Mouse (Mus musculus): ENCODE measurements at regions not wholly inside any gene's neighbourhood (a gene's known extent, or its start where the extent isn't known, plus 50 kb on each side); places are given as distances from the start of the nearest gene placed in this dataset.

DNA sequence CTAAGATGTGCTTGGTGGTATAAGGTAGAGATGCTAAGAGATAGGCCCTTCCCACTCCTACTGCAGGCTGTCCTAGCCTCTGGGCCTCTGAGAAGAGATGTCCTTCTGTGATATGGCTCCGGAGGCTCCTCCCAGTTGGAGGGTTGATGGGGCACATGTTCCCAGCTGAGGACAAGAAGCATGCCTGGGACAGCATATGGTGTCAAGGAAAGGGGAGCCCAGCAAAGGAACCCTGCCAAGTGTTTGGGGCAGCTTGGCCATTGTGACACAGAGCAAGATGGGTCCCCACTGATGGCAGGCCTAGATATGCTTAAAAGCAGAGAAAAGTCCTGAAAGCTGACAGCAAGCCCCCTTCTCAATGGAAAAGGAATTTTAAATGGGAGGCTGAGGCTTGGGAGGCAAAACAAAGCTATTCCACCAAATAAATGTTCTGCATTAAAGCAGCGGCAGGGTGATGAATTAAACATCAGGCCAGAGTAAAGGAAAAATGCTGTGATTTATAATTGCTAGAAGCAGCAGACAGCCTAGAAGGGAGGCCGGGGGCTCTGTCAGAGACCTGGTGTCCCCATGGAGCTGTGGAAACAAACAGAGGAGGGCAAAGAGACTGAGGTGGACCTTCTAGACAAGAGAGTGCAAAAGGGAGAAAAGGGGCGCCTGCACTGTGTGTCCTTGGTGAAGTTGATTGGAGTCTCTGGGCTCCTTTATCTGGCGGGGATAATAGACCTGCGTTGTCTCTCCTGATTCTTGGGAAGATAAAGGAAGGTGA, 246.0 kb downstream of the Lrfn2 start:
- no peak overlapping the region for H3K4me3 ChIP-seq (replicated peaks; ENCODE audit: low read length)
- H3K27me3 ChIP-seq (ENCODE audit: control insufficient read depth, insufficient read depth, low read length): peaks cover 7% of the 10 kb centered on the region; the same call in 1 of the 2 replicates
- ATAC-seq (ENCODE audit: insufficient read depth, low FRiP score): no peak
- H3K4me2 ChIP-seq (ENCODE audit: low read depth, low read length): no peak overlapping the region
- no peaks in the 10 kb centered on the region for H3K36me3 ChIP-seq (ENCODE audit: control insufficient read depth, insufficient read depth, low read length)
- H3K9me3 ChIP-seq (replicated peaks; ENCODE audit: control insufficient read depth, low read length): no peaks in the 10 kb centered on the region
- H3K27ac ChIP-seq (ENCODE audit: low read length): no peak overlapping the region
- WGBS: 57% methylated on average over 6 of the region's 6 CpGs
- no peaks in the 10 kb centered on the region for H3K4me1 ChIP-seq (ENCODE audit: control insufficient read depth, insufficient read depth, low read length)
- no peak overlapping the region for H3K9ac ChIP-seq (ENCODE audit: low read length)

GRCm38 (mm10) chr17:49182485-49182884, 245.7 kb upstream of the Mocs1 start:
- no peak for ATAC-seq (ENCODE audit: insufficient read depth, low FRiP score)
- H3K9ac ChIP-seq (ENCODE audit: low read length): no peak overlapping the region

DNA sequence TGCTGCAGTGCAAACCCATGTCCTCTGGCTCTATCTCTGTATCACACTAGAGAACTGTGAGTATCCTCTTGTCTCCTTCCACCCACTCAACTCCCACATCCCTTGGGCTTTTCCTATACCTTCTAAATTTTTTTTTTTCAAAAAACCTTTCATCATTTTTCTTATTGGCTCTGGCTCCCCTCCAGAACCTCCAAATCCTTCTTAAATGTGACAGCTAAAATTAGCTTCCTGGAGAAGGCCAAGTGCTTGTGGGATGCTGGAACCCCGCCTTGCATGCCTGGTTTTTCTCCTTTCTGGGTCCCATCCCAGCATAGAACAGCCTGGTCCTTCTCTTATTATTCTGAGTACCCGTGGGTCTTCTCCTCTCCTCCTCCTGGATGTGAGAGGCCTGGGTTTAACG, 244.2 kb upstream of the Mocs1 start:
- 39% methylated on average over 3 of the region's 3 CpGs for WGBS
- ATAC-seq (ENCODE audit: insufficient read depth, low FRiP score): no peak
- no peak overlapping the region for H3K4me3 ChIP-seq (replicated peaks; ENCODE audit: low read length)
- no peak overlapping the region for H3K27ac ChIP-seq (ENCODE audit: low read length)
- H3K4me2 ChIP-seq (ENCODE audit: low read depth, low read length): no peak overlapping the region
- no peaks in the 10 kb centered on the region for H3K4me1 ChIP-seq (ENCODE audit: control insufficient read depth, insufficient read depth, low read length)
- no peaks in the 10 kb centered on the region for H3K27me3 ChIP-seq (ENCODE audit: control insufficient read depth, insufficient read depth, low read length)
- H3K36me3 ChIP-seq (ENCODE audit: control insufficient read depth, insufficient read depth, low read length): no peaks in the 10 kb centered on the region
- H3K9ac ChIP-seq (ENCODE audit: low read length): no peak overlapping the region
- no peaks in the 10 kb centered on the region for H3K9me3 ChIP-seq (replicated peaks; ENCODE audit: control insufficient read depth, low read length)

More at GRCm38 (mm10) chr17:49182485-49182884, 245.7 kb upstream of the Mocs1 start:
- 6% methylated on average over 4 of the region's 4 CpGs for WGBS
- no peaks in the 10 kb centered on the region for H3K9me3 ChIP-seq (replicated peaks; ENCODE audit: control insufficient read depth, low read length)
- no peak overlapping the region for H3K4me2 ChIP-seq (ENCODE audit: low read depth, low read length)
- no peak overlapping the region for H3K27ac ChIP-seq (ENCODE audit: low read length)
- no peaks in the 10 kb centered on the region for H3K4me1 ChIP-seq (ENCODE audit: control insufficient read depth, insufficient read depth, low read length)
- H3K4me3 ChIP-seq (replicated peaks; ENCODE audit: low read length): no peak overlapping the region
- H3K27me3 ChIP-seq (ENCODE audit: control insufficient read depth, insufficient read depth, low read length): no peaks in the 10 kb centered on the region
- H3K36me3 ChIP-seq (ENCODE audit: control insufficient read depth, insufficient read depth, low read length): no peaks in the 10 kb centered on the region

DNA sequence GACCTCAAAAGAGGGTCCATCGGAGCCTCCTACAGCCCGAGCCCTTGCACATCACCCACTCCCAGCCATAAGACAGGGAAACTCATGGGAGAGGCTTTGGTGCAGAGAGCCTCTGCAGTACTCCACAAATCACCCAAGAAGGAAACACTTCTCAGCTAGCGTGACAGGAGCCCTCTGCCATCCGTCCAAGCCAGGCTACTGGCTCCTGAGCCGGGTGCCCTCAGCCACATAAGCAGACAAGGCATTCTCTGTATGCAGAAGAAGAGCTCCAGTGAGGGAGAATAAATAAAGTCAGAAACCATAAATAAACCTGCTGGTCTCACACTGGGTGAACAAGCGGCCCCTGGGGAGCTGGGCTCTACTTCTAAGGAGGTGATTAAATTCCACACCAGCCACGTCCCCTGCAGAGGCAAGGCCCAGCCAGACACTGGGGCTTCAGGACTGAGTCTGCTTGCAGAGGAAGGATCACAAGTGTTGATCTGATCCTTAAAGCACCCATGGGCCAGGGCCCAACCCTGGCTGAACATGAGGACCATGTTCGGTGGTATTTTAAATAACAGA, 243.0 kb upstream of the Mocs1 start:
- WGBS: 48% methylated on average over 8 of the region's 8 CpGs
- Histone ChIP-seq H3K27me3 (ENCODE audit: control insufficient read depth, insufficient read depth, low read length) (no peaks in the 10 kb centered on the region), H3K9me3 (replicated peaks; ENCODE audit: control insufficient read depth, low read length) (no peaks in the 10 kb centered on the region), H3K4me3 (replicated peaks; ENCODE audit: low read length) (no peak overlapping the region), H3K9ac (ENCODE audit: low read length) (no peak overlapping the region), H3K27ac (ENCODE audit: low read length) (no peak overlapping the region), H3K4me1 (ENCODE audit: control insufficient read depth, insufficient read depth, low read length) (no peaks in the 10 kb centered on the region), H3K4me2 (ENCODE audit: low read depth, low read length) (no peak overlapping the region), H3K36me3 (ENCODE audit: control insufficient read depth, insufficient read depth, low read length) (no peaks in the 10 kb centered on the region)
- no peak for ATAC-seq (ENCODE audit: insufficient read depth, low FRiP score)

DNA sequence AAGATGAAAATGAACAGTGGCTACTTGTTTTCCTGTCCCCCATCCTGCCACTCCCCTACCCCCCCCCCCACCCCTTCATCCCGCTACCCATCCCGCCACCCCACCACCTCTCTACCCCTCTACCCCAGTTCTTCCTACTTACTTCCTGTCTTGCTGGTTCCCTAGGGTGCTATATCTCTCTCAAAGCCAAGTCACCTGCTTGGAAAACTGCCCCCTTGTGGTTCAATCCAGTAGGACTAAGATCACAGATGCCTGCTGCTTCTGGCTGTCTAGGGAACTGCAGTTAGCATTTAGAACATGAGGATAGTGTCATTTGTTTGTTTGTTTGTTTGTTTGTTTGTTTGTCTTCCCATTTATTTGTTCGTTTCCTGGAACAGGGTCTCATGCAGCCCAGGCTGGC, 238.4 kb upstream of the Mocs1 start:
- H3K9ac ChIP-seq (ENCODE audit: low read length): no peak overlapping the region
- H3K9me3 ChIP-seq (replicated peaks; ENCODE audit: control insufficient read depth, low read length): no peaks in the 10 kb centered on the region
- H3K27me3 ChIP-seq (ENCODE audit: control insufficient read depth, insufficient read depth, low read length): no peaks in the 10 kb centered on the region
- H3K4me1 ChIP-seq (ENCODE audit: control insufficient read depth, insufficient read depth, low read length): no peaks in the 10 kb centered on the region
- WGBS: 51% methylated on average over 3 of the region's 3 CpGs
- no peaks in the 10 kb centered on the region for H3K36me3 ChIP-seq (ENCODE audit: control insufficient read depth, insufficient read depth, low read length)
- no peak overlapping the region for H3K27ac ChIP-seq (ENCODE audit: low read length)
- no peak overlapping the region for H3K4me2 ChIP-seq (ENCODE audit: low read depth, low read length)
- H3K4me3 ChIP-seq (replicated peaks; ENCODE audit: low read length): no peak overlapping the region
- no peak for ATAC-seq (ENCODE audit: insufficient read depth, low FRiP score)

- Histone ChIP-seq H3K4me1 (ENCODE audit: control insufficient read depth, insufficient read depth, low read length) (no peaks in the 10 kb centered on the region), H3K9ac (ENCODE audit: low read length) (no peak overlapping the region), H3K27me3 (ENCODE audit: control insufficient read depth, insufficient read depth, low read length) (no peaks in the 10 kb centered on the region), H3K4me3 (replicated peaks; ENCODE audit: low read length) (no peak overlapping the region), H3K4me2 (ENCODE audit: low read depth, low read length) (no peak overlapping the region), H3K9me3 (replicated peaks; ENCODE audit: control insufficient read depth, low read length) (no peaks in the 10 kb centered on the region), H3K27ac (ENCODE audit: low read length) (no peak overlapping the region), H3K36me3 (ENCODE audit: control insufficient read depth, insufficient read depth, low read length) (no peaks in the 10 kb centered on the region)
- ATAC-seq (ENCODE audit: insufficient read depth, low FRiP score): no peak
- 58% methylated on average over 4 of the region's 4 CpGs for WGBS
Observed at GRCm38 (mm10) chr17:49190337-49190736, 237.8 kb upstream of the Mocs1 start.

DNA sequence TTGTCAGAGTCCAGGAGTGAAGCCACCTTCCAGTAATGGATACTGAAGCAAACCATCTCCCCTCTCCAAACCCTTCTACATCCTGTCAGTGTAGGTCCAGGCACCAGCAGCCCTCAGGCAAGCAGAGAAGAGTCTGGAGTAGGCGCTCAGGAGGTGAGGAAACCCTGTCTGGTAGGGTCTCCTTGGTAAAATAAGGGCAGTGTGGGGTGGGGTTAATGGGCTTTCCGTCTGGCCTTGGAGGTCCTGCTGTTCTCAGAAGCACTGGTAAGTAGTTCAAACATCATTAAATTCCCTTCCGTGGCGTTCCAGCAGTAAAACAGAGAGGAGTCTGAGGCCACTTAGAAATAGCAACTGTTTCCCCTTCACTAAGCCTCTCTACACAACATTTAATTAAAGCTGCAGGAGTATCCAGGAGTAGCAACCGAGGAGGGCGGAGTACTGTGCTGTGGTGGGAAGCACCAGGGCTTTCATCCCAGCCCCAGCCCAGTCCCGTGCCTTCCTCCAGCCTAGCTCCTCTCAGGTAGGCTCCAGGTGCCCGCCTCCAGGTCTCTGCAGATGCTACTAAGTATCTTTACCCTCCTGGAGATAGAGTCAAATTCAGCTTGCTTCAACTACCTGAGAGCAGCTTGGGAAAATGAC, 232.0 kb upstream of the Mocs1 start:
- Histone ChIP-seq H3K4me2 (ENCODE audit: low read depth, low read length) (no peak overlapping the region), H3K36me3 (ENCODE audit: control insufficient read depth, insufficient read depth, low read length) (no peaks in the 10 kb centered on the region), H3K4me1 (ENCODE audit: control insufficient read depth, insufficient read depth, low read length) (no peaks in the 10 kb centered on the region), H3K4me3 (replicated peaks; ENCODE audit: low read length) (no peak overlapping the region), H3K9me3 (replicated peaks; ENCODE audit: control insufficient read depth, low read length) (no peaks in the 10 kb centered on the region), H3K9ac (ENCODE audit: low read length) (no peak overlapping the region), H3K27me3 (ENCODE audit: control insufficient read depth, insufficient read depth, low read length) (no peaks in the 10 kb centered on the region), H3K27ac (ENCODE audit: low read length) (no peak overlapping the region)
- WGBS: 68% methylated on average over 8 of the region's 8 CpGs
- no peak for ATAC-seq (ENCODE audit: insufficient read depth, low FRiP score)

DNA sequence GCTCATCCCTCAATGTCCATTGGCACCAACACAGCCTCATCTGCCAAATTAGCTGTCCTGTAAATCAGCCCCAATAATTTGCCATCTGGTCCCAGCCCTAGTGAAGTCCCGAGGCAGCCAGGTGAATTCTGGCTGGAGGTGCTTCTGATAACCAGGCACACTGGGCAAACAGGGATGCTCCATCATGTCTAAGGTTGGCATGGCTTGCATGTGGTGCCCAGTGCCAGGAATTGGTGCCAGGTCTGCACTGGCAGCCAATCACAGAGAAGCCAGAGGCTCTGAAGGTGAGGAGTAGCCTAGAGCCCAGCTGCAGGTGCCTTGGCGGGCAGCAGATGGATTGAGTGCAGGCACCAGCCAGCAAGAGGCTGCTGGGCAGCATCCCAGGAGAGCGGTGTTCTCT, 226.7 kb upstream of the Mocs1 start:
- no peaks in the 10 kb centered on the region for H3K36me3 ChIP-seq (ENCODE audit: control insufficient read depth, insufficient read depth, low read length)
- WGBS: 89% methylated on average over 3 of the region's 3 CpGs
- no peak for ATAC-seq (ENCODE audit: insufficient read depth, low FRiP score)
- H3K9ac ChIP-seq (ENCODE audit: low read length): no peak overlapping the region
- no peak overlapping the region for H3K4me2 ChIP-seq (ENCODE audit: low read depth, low read length)
- no peak overlapping the region for H3K27ac ChIP-seq (ENCODE audit: low read length)
- no peaks in the 10 kb centered on the region for H3K9me3 ChIP-seq (replicated peaks; ENCODE audit: control insufficient read depth, low read length)
- H3K4me1 ChIP-seq (ENCODE audit: control insufficient read depth, insufficient read depth, low read length): no peaks in the 10 kb centered on the region
- no peaks in the 10 kb centered on the region for H3K27me3 ChIP-seq (ENCODE audit: control insufficient read depth, insufficient read depth, low read length)
- no peak overlapping the region for H3K4me3 ChIP-seq (replicated peaks; ENCODE audit: low read length)

DNA sequence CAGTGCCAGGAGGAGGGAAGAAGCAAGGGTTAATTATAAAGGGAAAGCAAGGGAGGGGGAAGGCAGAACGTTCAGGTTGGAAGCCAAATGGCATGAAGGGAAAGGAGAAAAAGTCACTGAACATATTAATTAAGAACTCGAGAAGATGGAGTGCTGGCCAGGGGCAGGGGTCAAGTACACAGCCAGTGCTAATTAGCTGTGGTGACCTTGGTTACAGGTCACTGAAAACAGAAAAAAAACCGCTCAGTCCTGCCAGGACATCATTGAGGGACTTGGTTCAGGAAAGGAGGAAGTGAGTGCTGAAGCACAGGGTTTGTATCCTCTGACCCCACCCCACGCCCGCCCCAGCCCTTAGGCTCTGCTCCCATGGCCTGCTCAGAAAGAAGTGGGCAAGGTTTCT, 223.1 kb upstream of the Mocs1 start:
- Histone ChIP-seq H3K4me2 (ENCODE audit: low read depth, low read length) (no peak overlapping the region), H3K27me3 (ENCODE audit: control insufficient read depth, insufficient read depth, low read length) (no peaks in the 10 kb centered on the region), H3K9me3 (replicated peaks; ENCODE audit: control insufficient read depth, low read length) (no peaks in the 10 kb centered on the region), H3K9ac (ENCODE audit: low read length) (no peak overlapping the region), H3K36me3 (ENCODE audit: control insufficient read depth, insufficient read depth, low read length) (no peaks in the 10 kb centered on the region), H3K4me3 (replicated peaks; ENCODE audit: low read length) (no peak overlapping the region), H3K27ac (ENCODE audit: low read length) (no peak overlapping the region), H3K4me1 (ENCODE audit: control insufficient read depth, insufficient read depth, low read length) (no peaks in the 10 kb centered on the region)
- WGBS: 38% methylated on average over 5 of the region's 5 CpGs
- no peak for ATAC-seq (ENCODE audit: insufficient read depth, low FRiP score)

Data from stomach, embryonic 16.5 days (tissue).